8 mouse cellular contexts compared by ENCODE assay signal in genomic region chr12:77239390-77240061, GRCm38 (mm10). TPM values are rescaled to one million over a fixed set of nuclear protein-coding genes. Genes with fewer than 3 reads are reported as not detected.
A peak's percentile ranks its signal among the peaks of the same experiment; 100 is the strongest.
DNase-seq lines count a peak whose midpoint lies in the region; ATAC-seq and TF ChIP-seq lines count a peak whose summit lies in the region.

No protein-coding gene starts in this region.

- peak; percentile 36 for DNase-seq in kidney, adult 11 months
- DNase-seq in kidney, postnatal 4 days, result no peak
- DNase-seq in CH12.LX (ENCODE audit: extremely low read depth), result peak; percentile 48
- peak; percentile 40 for DNase-seq in c-Kit-positive CD71-positive TER-119-positive erythroid progenitor cells, embryonic 14.5 days (ENCODE audit: low spot score)
- DNase-seq in limb, embryonic 11.5 days (ENCODE audit: low spot score), result no peak
- DNase-seq in natural killer cell, adult 2 months (ENCODE audit: low spot score in 2 of 2), result peak; percentile 10 to 14
- no peak for DNase-seq in urinary bladder, postnatal 36 days (ENCODE audit: low spot score in 2 of 2)

- H3K79me2 ChIP-seq in CH12.LX (replicated peaks; ENCODE audit: control insufficient read depth, extremely low read depth, insufficient read depth, poor library complexity, severe bottlenecking), result peaks cover 29% of the 10 kb centered on the region

- no peak for TF ChIP-seq POLR2A in CH12.LX (IDR thresholded peaks at IDR 0.05; ENCODE audit: low read depth, low read length)

- H3K4me3 ChIP-seq in CH12.LX (replicated peaks in 1 of 3; ENCODE audit: low read depth in 2 of 3, low read length in 2 of 3, poor library complexity in 1 of 3), result peak overlapping the region; percentile 79 to 95 (median 84)
- peak overlapping the region; percentile 95 for H3K4me3 ChIP-seq in heart, embryonic 16.5 days (ENCODE audit: low read length)
- peak overlapping the region; percentile 56 for H3K4me3 ChIP-seq in limb, embryonic 11.5 days (ENCODE audit: low read depth, low read length)

- no peak for TF ChIP-seq RAD21 in CH12.LX (IDR thresholded peaks at IDR 0.05; ENCODE audit: low read depth, low read length)

- no peak for TF ChIP-seq CTCF in CH12.LX (conservative IDR thresholded peaks at IDR 0.05 in 1 of 2, IDR thresholded peaks at IDR 0.05 in 1 of 2; ENCODE audit: low read depth in 2 of 2, low read length in 2 of 2)

- H3K9ac ChIP-seq in CH12.LX (ENCODE audit: insufficient read depth, low read depth), result peak overlapping the region; percentile 89
- peak overlapping the region; percentile 96 for H3K9ac ChIP-seq in heart, embryonic 16.5 days (ENCODE audit: low read length)
- peak overlapping the region; percentile 93 for H3K9ac ChIP-seq in limb, embryonic 11.5 days (ENCODE audit: low read length)

- TF ChIP-seq EP300 in CH12.LX (IDR thresholded peaks at IDR 0.05; ENCODE audit: low read length), result no peak

- dilution Hi-C loops in CH12.LX (cut with MboI; ENCODE audit: extremely low pct_ligation_motif_present, extremely low pct_unique_long_range_greater_than_20kb, low sequenced_read_pairs), result no loop called here

- ATAC-seq in heart, embryonic 16.5 days (replicated peaks; ENCODE audit: extremely low read depth, insufficient read depth, low FRiP score), result peak; percentile 1; the same call in 1 of the 2 replicates
- ATAC-seq in limb, embryonic 11.5 days (ENCODE audit: insufficient number of reproducible peaks, low FRiP score, low TSS enrichment, low read depth), result peak; percentile 8; the same call in 1 of the 2 replicates

- in situ Hi-C loops in CH12.LX (cut with MboI; ENCODE audit: low pct_ligation_motif_present, low pct_unique_long_range_greater_than_20kb, low sequenced_read_pairs), result loop anchor here (5.0 to 25.0 kb wide), 5 partner anchors 95 to 548 kb away; no protein-coding TSS in a partner anchor

- H3K4me2 ChIP-seq in CH12.LX (ENCODE audit: insufficient read depth, low read depth, poor library complexity, severe bottlenecking), result peak overlapping the region; percentile 44; the same call in 1 of the 2 replicates
- peak overlapping the region; percentile 96 for H3K4me2 ChIP-seq in heart, embryonic 16.5 days (ENCODE audit: low read depth, low read length)
- peak overlapping the region; percentile 90 for H3K4me2 ChIP-seq in limb, embryonic 11.5 days (ENCODE audit: low read depth, severe bottlenecking)

- peaks cover 0 to 3% of the 10 kb centered on the region in 2 experiments for H3K36me3 ChIP-seq in CH12.LX (replicated peaks in 1 of 2; ENCODE audit: control insufficient read depth in 1 of 2, insufficient read depth in 1 of 2, low read length in 1 of 2)
- no peaks in the 10 kb centered on the region for H3K36me3 ChIP-seq in heart, embryonic 16.5 days (ENCODE audit: control insufficient read depth, insufficient read depth)
- H3K36me3 ChIP-seq in limb, embryonic 11.5 days (ENCODE audit: control insufficient read depth, insufficient read depth, low read length), result no peaks in the 10 kb centered on the region

- under 1% methylated on average over 29 of the region's 29 CpGs for WGBS in heart, embryonic 16.5 days
- 1% methylated on average over 28 of the region's 29 CpGs for WGBS in limb, embryonic 11.5 days

- peak overlapping the region; percentile 71 for H3K27ac ChIP-seq in CH12.LX (ENCODE audit: insufficient read depth, low read depth)
- H3K27ac ChIP-seq in heart, embryonic 16.5 days (ENCODE audit: low read length), result peak overlapping the region; percentile 93
- H3K27ac ChIP-seq in limb, embryonic 11.5 days (replicated peaks; ENCODE audit: low read depth, low read length), result peak overlapping the region; percentile 90

- H3K27me3 ChIP-seq in CH12.LX (replicated peaks), result no peaks in the 10 kb centered on the region
- H3K27me3 ChIP-seq in heart, embryonic 16.5 days (ENCODE audit: control insufficient read depth, insufficient read depth, low read length), result no peaks in the 10 kb centered on the region
- no peaks in the 10 kb centered on the region for H3K27me3 ChIP-seq in limb, embryonic 11.5 days (ENCODE audit: control insufficient read depth, insufficient read depth, low read length)

- peaks cover 0 to 44% of the 10 kb centered on the region in 2 experiments; a peak in 2 of 4 replicates for H3K4me1 ChIP-seq in CH12.LX (ENCODE audit: control insufficient read depth in 1 of 2, insufficient read depth in 2 of 2)
- peaks cover 3% of the 10 kb centered on the region; the same call in 1 of the 2 replicates for H3K4me1 ChIP-seq in heart, embryonic 16.5 days (ENCODE audit: control insufficient read depth, insufficient read depth, low read length)
- 0 out of 2 replicates have a peak, but pooled peaks cover 4% of the 10 kb centered on the region for H3K4me1 ChIP-seq in limb, embryonic 11.5 days (ENCODE audit: control insufficient read depth, insufficient read depth, low read length)

- H3K9me3 ChIP-seq in CH12.LX (replicated peaks; ENCODE audit: low read length), result no peaks in the 10 kb centered on the region
- H3K9me3 ChIP-seq in heart, embryonic 16.5 days (replicated peaks; ENCODE audit: control insufficient read depth, low read length), result no peaks in the 10 kb centered on the region
- no peaks in the 10 kb centered on the region for H3K9me3 ChIP-seq in limb, embryonic 11.5 days (ENCODE audit: control insufficient read depth, low read length)

TF ChIP-seq in CH12.LX, 34 proteins besides CTCF, POLR2A, EP300 and RAD21:
- peak; percentile 45 for TF ChIP-seq SIN3A (IDR thresholded peaks at IDR 0.05; ENCODE audit: low read length)
- 0 out of 2 replicates have a peak, but pooled peaks have one; percentile 71 for TF ChIP-seq CHD1 (IDR thresholded peaks at IDR 0.05; ENCODE audit: low read depth, low read length)
- no peak; the same call in 1 of the 2 replicates for TF ChIP-seq CHD2 (IDR thresholded peaks at IDR 0.05; ENCODE audit: low read length)
- no peak; the same call in 1 of the 2 replicates for TF ChIP-seq MXI1 (IDR thresholded peaks at IDR 0.05; ENCODE audit: low read depth, low read length)

RNA-seq across cellular contexts. Expression of gene Fut8, which starts 1.6 kb away (rescaled TPM):
- 40.2 and 60.6 TPM in 2 replicates for total RNA-seq in CH12.LX (2012; rRNA removed)
- total RNA-seq in CH12.LX (2014; rRNA removed), result 124 TPM in 2 replicates
- 75.4 and 86.0 TPM in 2 replicates for polyA plus RNA-seq in CH12.LX (2012; ENCODE audit: insufficient read length, low read depth)
- polyA plus RNA-seq in heart, embryonic 16.5 days (2015; fragmentation: Nextera tagmentation; extraction: Ambion mirVana), result 16.3 and 19.6 TPM in 2 replicates
- polyA plus RNA-seq in limb, embryonic 11.5 days (2014; fragmentation: Nextera tagmentation; extraction: Ambion mirVana), result 22.5 and 22.9 TPM in 2 replicates

Comparison
In these comparisons a context has a peak if more than half of its experiments do, and no peak if none do; other contexts are left out.
1. DNase-seq: peak in kidney, adult 11 months (single experiment), CH12.LX (single experiment), c-Kit-positive CD71-positive TER-119-positive erythroid progenitor cells, embryonic 14.5 days (single experiment) and natural killer cell, adult 2 months (2 of 2); none in kidney, postnatal 4 days (0 of 2), limb, embryonic 11.5 days (single experiment) and urinary bladder, postnatal 36 days (0 of 2).
2. H3K4me2 ChIP-seq: peak in every context shown above with its lines; median percentile 96 in heart, embryonic 16.5 days; 90 in limb, embryonic 11.5 days; 44 in CH12.LX.
3. Peak in every context shown above with its lines, with median percentiles within 50 percentile points of each other: H3K27ac ChIP-seq, H3K4me3 ChIP-seq and H3K9ac ChIP-seq.